Mouse (Mus musculus) hindbrain, embryonic 14.5 days (tissue): ENCODE results near the gene Dus2. TPM values are rescaled to one million over a fixed set of nuclear protein-coding genes. Genes with fewer than 3 reads are reported as not detected.

ENCODE experiments used
- ATAC-seq: fragments of 200-750 bp; cut with Nextera tagmentation; 2 replicates; pipeline ENCODE4 v1.8.0; 2017; ENCODE audit warnings: moderate number of reproducible peaks, mild to moderate bottlenecking, moderate TSS enrichment, moderate library complexity; ENCODE audit not compliant: low FRiP score
- DNase-seq: peaks from one replicate; pipeline ENCODE4 v3.0.0-alpha.2; 2015; ENCODE audit warnings: low spot score
- H3K27ac ChIP-seq: fragments of 300-500 bp; sonication (generic); 2 replicates; pipeline ENCODE4 v1.5.1; 2014; ENCODE audit warnings: mild to moderate bottlenecking, moderate library complexity
- H3K27me3 ChIP-seq: fragments of 300-500 bp; sonication (generic); 2 replicates; pipeline ENCODE4 v1.6.1; 2014; ENCODE audit warnings: mild to moderate bottlenecking, low read length, mixed read lengths; ENCODE audit not compliant: control insufficient read depth, insufficient read depth
- H3K36me3 ChIP-seq: fragments of 300-500 bp; sonication (generic); replicated peaks from 2 replicates; pipeline ENCODE4 v1.6.1; 2014; ENCODE audit not compliant: control insufficient read depth, insufficient read depth
- H3K4me1 ChIP-seq: fragments of 300-500 bp; sonication (generic); replicated peaks from 2 replicates; pipeline ENCODE4 v1.6.1; 2014; ENCODE audit warnings: antibody characterized with exemption, low read length, mixed read lengths; ENCODE audit not compliant: control insufficient read depth, insufficient read depth
- H3K4me2 ChIP-seq: fragments of 300-500 bp; sonication (generic); replicated peaks from 2 replicates; pipeline ENCODE4 v1.6.1; 2014; ENCODE audit warnings: mild to moderate bottlenecking, moderate library complexity
- H3K4me3 ChIP-seq: fragments of 300-500 bp; sonication (generic); replicated peaks from 2 replicates; pipeline ENCODE4 v1.5.1; 2014; ENCODE audit warnings: mild to moderate bottlenecking, low read length
- H3K9ac ChIP-seq: fragments of 300-500 bp; sonication (generic); 2 replicates; pipeline ENCODE4 v1.6.1; 2014
- H3K9me3 ChIP-seq: fragments of 300-500 bp; sonication (generic); 2 replicates; pipeline ENCODE4 v1.6.1; 2016; ENCODE audit warnings: low read length; ENCODE audit not compliant: control insufficient read depth
- WGBS: fragments of 180-500 bp; shearing (Covaris S2); extraction: QIAGEN DNeasy Blood & Tissue Kit; methylation state at CpG from one replicate; pipeline ENCODE4 v1.1.7; 2014; 5-methylcytosine and 5-hydroxymethylcytosine counted together
- polyA plus RNA-seq: library from polyadenylated mRNA; unstranded; fragments of >200 nt; fragmentation: Nextera tagmentation; extraction: Ambion mirVana; gene quantifications from 2 replicates; pipeline ENCODE4 v1.2.1, GENCODE M21; 2014

The Dus2 gene
- polyA plus RNA-seq, 1 experiment from 2014 or later, result 21.3 TPM

GRCm38 (mm10) chr8:106046872-106047559 lies 55.9 kb downstream of the Dus2 start:
- H3K9me3 ChIP-seq, result no peaks in the 10 kb centered on the region
- no peaks in the 10 kb centered on the region for H3K4me1 ChIP-seq
- H3K4me2 ChIP-seq, result no peak overlapping the region
- peaks cover 47% of the 10 kb centered on the region for H3K36me3 ChIP-seq
- H3K9ac ChIP-seq, result no peak overlapping the region
- 93% methylated on average over 11 of the region's 11 CpGs for WGBS
- ATAC-seq (no peak), DNase-seq (no peak)
- H3K27me3 ChIP-seq, result no peaks in the 10 kb centered on the region
- no peak overlapping the region for H3K4me3 ChIP-seq
- H3K27ac ChIP-seq, result no peak overlapping the region

GRCm38 (mm10) chr8:106047854-106048630 lies 56.9 kb downstream of the Dus2 start:
- Histone ChIP-seq H3K4me3 (no peak overlapping the region), H3K9ac (no peak overlapping the region), H3K27me3 (no peaks in the 10 kb centered on the region), H3K4me2 (no peak overlapping the region), H3K9me3 (no peaks in the 10 kb centered on the region), H3K4me1 (no peaks in the 10 kb centered on the region), H3K36me3 (peaks cover 53% of the 10 kb centered on the region), H3K27ac (no peak overlapping the region)
- DNase-seq, result no peak
- no peak for ATAC-seq
- WGBS, result 84% methylated on average over 5 of the region's 5 CpGs

- ATAC-seq, result no peak
- WGBS, result 89% methylated on average over 6 of the region's 6 CpGs
These were observed 58.7 kb downstream of the Dus2 start for GRCm38 (mm10) chr8:106049840-106050239.

GRCm38 (mm10) chr8:106051068-106051467 lies 59.9 kb downstream of the Dus2 start:
- no peaks in the 10 kb centered on the region for H3K9me3 ChIP-seq
- no peak overlapping the region for H3K9ac ChIP-seq
- H3K4me1 ChIP-seq, result no peaks in the 10 kb centered on the region
- DNase-seq (no peak), ATAC-seq (no peak)
- H3K27ac ChIP-seq, result no peak overlapping the region
- H3K36me3 ChIP-seq, result peaks cover 54% of the 10 kb centered on the region
- 90% methylated on average over 3 of the region's 3 CpGs for WGBS
- no peak overlapping the region for H3K4me2 ChIP-seq
- H3K4me3 ChIP-seq, result no peak overlapping the region
- H3K27me3 ChIP-seq, result no peaks in the 10 kb centered on the region

More at GRCm38 (mm10) chr8:106049840-106050239, 58.7 kb downstream of the Dus2 start:
- H3K4me2 ChIP-seq, result no peak overlapping the region
- H3K27ac ChIP-seq, result no peak overlapping the region
- no peaks in the 10 kb centered on the region for H3K27me3 ChIP-seq
- no peaks in the 10 kb centered on the region for H3K4me1 ChIP-seq
- no peak overlapping the region for H3K4me3 ChIP-seq
- no peak for DNase-seq
- H3K9ac ChIP-seq, result no peak overlapping the region
- peaks cover 64% of the 10 kb centered on the region for H3K36me3 ChIP-seq
- no peaks in the 10 kb centered on the region for H3K9me3 ChIP-seq

GRCm38 (mm10) chr8:106052510-106053089 lies 61.5 kb downstream of the Dus2 start:
- ATAC-seq (no peak), DNase-seq (no peak)
- no peaks in the 10 kb centered on the region for H3K9me3 ChIP-seq
- H3K9ac ChIP-seq, result no peak overlapping the region
- no peaks in the 10 kb centered on the region for H3K27me3 ChIP-seq
- no peak overlapping the region for H3K4me3 ChIP-seq
- H3K4me1 ChIP-seq, result no peaks in the 10 kb centered on the region
- 90% methylated on average over 9 of the region's 9 CpGs for WGBS
- H3K36me3 ChIP-seq, result peaks cover 49% of the 10 kb centered on the region
- no peak overlapping the region for H3K4me2 ChIP-seq
- no peak overlapping the region for H3K27ac ChIP-seq

GRCm38 (mm10) chr8:106054190-106054811 lies 63.2 kb downstream of the Dus2 start:
- ATAC-seq, result no peak
- H3K9me3 ChIP-seq, result no peaks in the 10 kb centered on the region
- H3K4me3 ChIP-seq, result no peak overlapping the region
- no peak overlapping the region for H3K9ac ChIP-seq
- 74% methylated on average over 6 of the region's 6 CpGs for WGBS
- H3K36me3 ChIP-seq, result peaks cover 36% of the 10 kb centered on the region
- H3K4me1 ChIP-seq, result peaks cover 9% of the 10 kb centered on the region
- H3K4me2 ChIP-seq, result no peak overlapping the region
- DNase-seq, result no peak
- H3K27ac ChIP-seq, result no peak overlapping the region
- H3K27me3 ChIP-seq, result no peaks in the 10 kb centered on the region

GRCm38 (mm10) chr8:106055038-106055437 lies 63.9 kb downstream of the Dus2 start:
- Histone ChIP-seq H3K4me1 (peaks cover 9% of the 10 kb centered on the region), H3K4me2 (no peak overlapping the region), H3K36me3 (peaks cover 36% of the 10 kb centered on the region), H3K9me3 (no peaks in the 10 kb centered on the region), H3K27ac (no peak overlapping the region), H3K27me3 (no peaks in the 10 kb centered on the region), H3K4me3 (no peak overlapping the region), H3K9ac (no peak overlapping the region)
- DNase-seq (no peak), ATAC-seq (no peak)
- WGBS, result 42% methylated on average over 3 of the region's 3 CpGs

GRCm38 (mm10) chr8:106056455-106056982 lies 65.4 kb downstream of the Dus2 start:
- Histone ChIP-seq H3K9me3 (no peaks in the 10 kb centered on the region), H3K27ac (no peak overlapping the region), H3K4me3 (no peak overlapping the region), H3K4me2 (no peak overlapping the region), H3K27me3 (no peaks in the 10 kb centered on the region), H3K4me1 (peaks cover 20% of the 10 kb centered on the region), H3K9ac (no peak overlapping the region), H3K36me3 (peaks cover 29% of the 10 kb centered on the region)
- no peak for ATAC-seq
- no peak for DNase-seq
- 96% methylated on average over 4 of the region's 4 CpGs for WGBS
